Comparison of ENCODE assay signal across 26 mouse cellular contexts in the genomic region with DNA sequence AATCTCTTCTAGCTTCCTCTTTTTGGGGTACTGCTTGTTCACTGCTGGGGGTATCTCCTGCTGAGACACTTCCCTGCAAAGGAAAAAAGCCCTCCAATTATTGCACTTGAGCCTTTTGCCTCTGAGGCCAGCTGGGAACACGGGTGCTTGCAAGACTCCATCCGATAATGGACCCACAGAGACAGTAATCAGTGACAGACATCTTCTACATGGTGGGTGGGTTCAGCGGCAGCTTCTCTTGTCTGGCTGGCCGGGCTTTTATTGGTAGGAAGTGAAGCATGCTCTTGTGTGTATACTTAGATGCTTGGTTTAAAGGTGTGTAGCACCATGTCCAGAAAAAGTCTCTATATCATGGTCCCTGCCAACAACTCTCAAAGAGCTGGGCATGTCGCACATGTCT. TPM values are rescaled to one million over a fixed set of nuclear protein-coding genes. Genes with fewer than 3 reads are reported as not detected.
DNase-seq lines count a peak whose midpoint lies in the region; ATAC-seq and TF ChIP-seq lines count a peak whose summit lies in the region.
"Had no signal": no experiment of that assay in that cellular context is flagged by ENCODE, and none has a peak within 500 bp of the region (broad histone marks: within the 10 kb centered on the region; RNA-seq: fewer than 3 reads in every experiment).

No protein-coding gene starts in this region.

- no peaks in the 10 kb centered on the region for H3K27me3 ChIP-seq in liver, postnatal 0 days (ENCODE audit: insufficient read depth, low read length)
- no peaks in the 10 kb centered on the region for H3K27me3 ChIP-seq in liver, embryonic 12.5 days (replicated peaks)
- H3K27me3 ChIP-seq in liver, embryonic 15.5 days: no peaks in the 10 kb centered on the region
- H3K27me3 ChIP-seq: embryonic facial prominence, embryonic 12.5 days; embryonic facial prominence, embryonic 15.5 days; heart, embryonic 12.5 days; heart, embryonic 15.5 days; hindbrain, embryonic 13.5 days; Patski had no signal

- no peak overlapping the region for H3K4me2 ChIP-seq in liver, postnatal 0 days (ENCODE audit: low read depth, low read length)
- peak overlapping the region; percentile 26; the same call in 1 of the 2 replicates for H3K4me2 ChIP-seq in liver, embryonic 12.5 days
- no peak overlapping the region for H3K4me2 ChIP-seq in liver, embryonic 15.5 days
- H3K4me2 ChIP-seq: embryonic facial prominence, embryonic 12.5 days; embryonic facial prominence, embryonic 15.5 days; heart, embryonic 12.5 days; heart, embryonic 15.5 days; hindbrain, embryonic 13.5 days had no signal

- H3K9me3 ChIP-seq in liver, postnatal 0 days (ENCODE audit: low read length): no peaks in the 10 kb centered on the region
- no peaks in the 10 kb centered on the region for H3K9me3 ChIP-seq in liver, embryonic 12.5 days (replicated peaks)
- no peaks in the 10 kb centered on the region for H3K9me3 ChIP-seq in liver, embryonic 15.5 days (replicated peaks)
- H3K9me3 ChIP-seq: embryonic facial prominence, embryonic 12.5 days; embryonic facial prominence, embryonic 15.5 days; heart, embryonic 12.5 days; heart, embryonic 15.5 days; hindbrain, embryonic 10.5 days; hindbrain, embryonic 13.5 days had no signal

- no peak for ATAC-seq in liver, postnatal 0 days
- peak; percentile 53; the same call in 1 of the 2 replicates for ATAC-seq in liver, embryonic 12.5 days
- ATAC-seq in liver, embryonic 15.5 days (ENCODE audit: insufficient read depth): peak; percentile 42; the same call in 1 of the 2 replicates
- ATAC-seq: forebrain, embryonic 14.5 days; forebrain, postnatal 0 days; hindbrain, embryonic 16.5 days; Patski had no signal

- intact Hi-C loops in gastrocnemius, postnatal 14 days (cut with DNase I; ENCODE audit: low total_unique reads): no loop called here

- no peak for TF ChIP-seq CTCF in liver, postnatal 0 days (IDR thresholded peaks at IDR 0.05; ENCODE audit: low read depth)

- H3K4me3 ChIP-seq in liver, postnatal 0 days (ENCODE audit: low read depth, low read length): no peak overlapping the region
- no peak overlapping the region for H3K4me3 ChIP-seq in liver, embryonic 12.5 days
- H3K4me3 ChIP-seq in liver, embryonic 15.5 days (replicated peaks): no peak overlapping the region
- H3K4me3 ChIP-seq: embryonic facial prominence, embryonic 12.5 days; embryonic facial prominence, embryonic 15.5 days; gastrocnemius, adult 2 months; heart, embryonic 12.5 days; heart, embryonic 15.5 days; hindbrain, embryonic 10.5 days; hindbrain, embryonic 13.5 days had no signal

- TF ChIP-seq EP300 in liver, postnatal 0 days (IDR thresholded peaks at IDR 0.05; ENCODE audit: low read depth): no peak

- 60% methylated on average over 5 of the region's 5 CpGs for WGBS in liver, postnatal 0 days (ENCODE audit: insufficient replicate concordance)
- WGBS in liver, embryonic 12.5 days (ENCODE audit: insufficient replicate concordance): 40% methylated on average over 5 of the region's 5 CpGs
- WGBS in liver, embryonic 15.5 days (ENCODE audit: insufficient replicate concordance): 34% methylated on average over 5 of the region's 5 CpGs

- DNase-seq in liver: peak; percentile 18
- DNase-seq in liver, postnatal 0 days: no peak
- DNase-seq in gastrocnemius, postnatal 14 days: no peak
- DNase-seq in kidney, postnatal 14 days: no peak
- DNase-seq: adrenal gland, postnatal 10 days; adrenal gland, postnatal 36 days; cerebellum, adult 2 months; cerebellum, adult 9-11 months; cerebellum, postnatal 25 days; forebrain, postnatal 0 days; gastrocnemius, adult 2 months; gastrocnemius, postnatal 25 days; heart, adult 18-20 months; heart, postnatal 10 days; heart, postnatal 36 days had no signal

- H3K27ac ChIP-seq in liver, postnatal 0 days (ENCODE audit: low read depth): no peak overlapping the region
- H3K27ac ChIP-seq in liver, embryonic 12.5 days: no peak overlapping the region
- H3K27ac ChIP-seq in liver, embryonic 15.5 days (replicated peaks): no peak overlapping the region
- H3K27ac ChIP-seq: embryonic facial prominence, embryonic 12.5 days; embryonic facial prominence, embryonic 15.5 days; gastrocnemius, adult 2 months; heart, embryonic 15.5 days; hindbrain, embryonic 10.5 days; hindbrain, embryonic 13.5 days had no signal

- H3K36me3 ChIP-seq in liver, postnatal 0 days (replicated peaks; ENCODE audit: insufficient read depth, low read length): no peaks in the 10 kb centered on the region
- no peaks in the 10 kb centered on the region for H3K36me3 ChIP-seq in liver, embryonic 12.5 days
- H3K36me3 ChIP-seq in liver, embryonic 15.5 days (replicated peaks): no peaks in the 10 kb centered on the region
- H3K36me3 ChIP-seq: embryonic facial prominence, embryonic 15.5 days; heart, embryonic 15.5 days had no signal

- H3K9ac ChIP-seq in liver, postnatal 0 days (replicated peaks): no peak overlapping the region
- H3K9ac ChIP-seq in liver, embryonic 12.5 days: no peak overlapping the region
- no peak overlapping the region for H3K9ac ChIP-seq in liver, embryonic 15.5 days
- H3K9ac ChIP-seq: embryonic facial prominence, embryonic 12.5 days; embryonic facial prominence, embryonic 15.5 days; forebrain, postnatal 0 days; heart, embryonic 12.5 days; heart, embryonic 15.5 days; hindbrain, embryonic 13.5 days had no signal

- H3K4me1 ChIP-seq in liver, postnatal 0 days (ENCODE audit: insufficient read depth): no peaks in the 10 kb centered on the region
- H3K4me1 ChIP-seq in liver, embryonic 12.5 days: peaks cover 21% of the 10 kb centered on the region
- peaks cover 17% of the 10 kb centered on the region for H3K4me1 ChIP-seq in liver, embryonic 15.5 days (replicated peaks)
- H3K4me1 ChIP-seq: embryonic facial prominence, embryonic 12.5 days; embryonic facial prominence, embryonic 15.5 days; heart, embryonic 12.5 days; heart, embryonic 15.5 days; hindbrain, embryonic 10.5 days; hindbrain, embryonic 13.5 days had no signal

RNA-seq across cellular contexts. Expression of gene Lyrm2, which starts 17.4 kb away (rescaled TPM):
- polyA plus RNA-seq in liver, postnatal 0 days (2015; fragmentation: Nextera tagmentation; extraction: Ambion mirVana): 46.3 and 48.6 TPM in 2 replicates
- 45.2 and 48.3 TPM in 2 replicates for polyA plus RNA-seq in liver, embryonic 12.5 days (2016; fragmentation: Nextera tagmentation; extraction: Ambion mirVana)
- 24.4 and 28.7 TPM in 2 replicates for polyA plus RNA-seq in liver, embryonic 15.5 days (2015; fragmentation: Nextera tagmentation; extraction: Ambion mirVana)
- 10 to 100 TPM; 28.6 to 38.6 TPM for total RNA-seq in gastrocnemius, postnatal 14 days (2021)
